Mouse (Mus musculus): Measurements from ENCODE around the gene Zbtb46.
"Not testable (repeated sequence)": the region's sequence is repeated elsewhere in the genome, so short reads cannot be mapped to it uniquely, and the experiment has no call there.

Gene Zbtb46

DNA sequence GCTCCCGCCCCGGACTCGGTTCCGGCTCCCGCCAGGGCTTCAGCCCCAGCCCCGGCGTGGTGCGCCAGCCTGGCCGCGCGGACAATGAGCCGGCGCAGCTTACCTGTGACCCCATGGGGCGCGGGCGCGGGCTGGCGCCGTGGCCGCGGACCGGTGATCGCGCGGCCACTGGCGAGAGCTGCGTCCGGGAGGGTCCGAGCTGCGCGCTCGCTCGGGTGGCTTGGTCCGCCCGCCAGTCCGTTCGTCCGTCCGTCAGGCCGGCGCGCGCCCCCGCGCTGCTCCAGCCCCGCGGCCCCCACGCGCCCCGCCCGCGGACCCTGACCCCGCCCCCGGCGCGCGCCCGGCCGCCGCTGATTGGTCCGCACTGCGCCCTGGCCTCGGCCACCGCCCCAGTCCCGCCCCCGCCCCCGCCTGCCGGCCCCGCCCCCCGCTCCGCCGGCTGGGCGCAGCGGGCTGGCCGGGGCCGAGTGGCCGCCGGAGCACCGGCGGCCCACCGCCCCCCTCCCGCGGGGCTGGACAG lies at the start of gene Zbtb46:
Gene Zbtb46 (minus strand): TSS at position 274 of the 520 bp plus-strand sequence.
- peak; percentile 88 for DNase-seq (ENCODE audit: low spot score)

GRCm38 (mm10) chr2:181498644-181499043 lies 39.4 kb upstream of the Zbtb46 start:
- no peak for DNase-seq (ENCODE audit: low spot score)

- peak; percentile 65 for DNase-seq (ENCODE audit: low spot score)
These were observed 38.3 kb upstream of the Zbtb46 start for GRCm38 (mm10) chr2:181497548-181497875.

DNA sequence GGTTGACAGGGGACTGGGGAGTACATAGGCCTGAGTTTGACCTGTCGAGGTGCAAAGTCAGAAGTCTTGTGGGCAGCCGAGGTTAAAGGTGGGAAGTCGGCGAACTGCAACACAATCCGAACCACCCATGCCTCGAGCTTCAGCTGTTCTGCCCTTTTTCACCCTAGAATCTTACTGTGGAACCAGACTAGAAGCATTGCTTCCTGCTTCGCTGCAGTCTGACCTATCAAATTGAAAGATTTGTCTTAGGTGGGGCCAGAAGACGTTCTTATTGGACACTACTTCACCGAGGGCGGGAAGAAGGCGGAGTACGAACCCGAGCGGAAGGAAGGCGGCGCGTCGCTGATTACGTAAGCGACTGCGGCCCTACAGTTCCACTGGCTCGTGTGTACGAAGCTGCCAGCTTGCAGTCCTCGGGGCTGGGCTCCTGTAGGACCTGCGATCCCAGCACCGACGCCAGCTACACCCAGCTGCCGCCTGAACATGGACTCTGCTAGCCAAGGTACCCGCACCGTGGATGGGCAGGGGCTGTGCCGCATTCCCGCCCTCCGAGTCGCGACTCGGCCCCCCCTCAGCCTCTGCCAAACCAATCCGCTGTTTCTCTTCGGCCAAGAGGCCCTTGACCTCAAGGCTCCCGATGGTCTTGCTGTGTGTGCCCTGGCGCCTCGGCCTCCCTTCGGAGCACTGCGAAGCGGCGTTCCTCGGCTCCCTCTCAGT lies 37.8 kb upstream of the Zbtb46 start, which contains the start of gene Tpd52l2:
Gene Tpd52l2 (plus strand): TSS at position 312 of the 717 bp plus-strand sequence.
- peak; percentile 98 for DNase-seq (ENCODE audit: low spot score)

DNA sequence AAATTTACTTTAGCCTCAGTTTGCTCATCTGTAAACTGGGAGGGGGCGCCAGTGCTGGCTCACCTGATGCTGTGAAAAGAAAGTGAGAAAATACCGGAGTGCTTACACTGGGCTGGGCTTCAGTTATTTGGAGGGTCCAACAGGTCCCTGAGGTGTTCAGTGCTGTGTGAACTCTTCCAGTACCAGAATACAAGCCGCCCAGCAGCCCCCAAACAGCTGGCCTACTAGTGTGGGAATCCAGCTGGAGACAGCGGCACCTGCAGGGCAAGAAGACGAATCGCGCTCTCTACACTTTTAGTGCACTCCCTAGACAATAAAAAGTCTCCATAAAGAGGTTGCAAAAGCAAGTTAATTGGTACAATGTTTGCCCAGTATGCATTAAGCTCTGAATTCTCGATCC lies 37.1 kb upstream of the Zbtb46 start:
- peak; percentile 82 for DNase-seq (ENCODE audit: low spot score)

- not testable (repeated sequence) for DNase-seq (ENCODE audit: low spot score)
These were observed 36.6 kb upstream of the Zbtb46 start for GRCm38 (mm10) chr2:181495845-181496244.

- no peak for DNase-seq (ENCODE audit: low spot score)
These were observed 35.2 kb upstream of the Zbtb46 start for GRCm38 (mm10) chr2:181494266-181494945.

- no peak for DNase-seq (ENCODE audit: low spot score)
These were observed 34.1 kb upstream of the Zbtb46 start, which contains the start of gene Abhd16b for GRCm38 (mm10) chr2:181493156-181493927. Gene Abhd16b (plus strand): TSS chr2:181493206.

DNA sequence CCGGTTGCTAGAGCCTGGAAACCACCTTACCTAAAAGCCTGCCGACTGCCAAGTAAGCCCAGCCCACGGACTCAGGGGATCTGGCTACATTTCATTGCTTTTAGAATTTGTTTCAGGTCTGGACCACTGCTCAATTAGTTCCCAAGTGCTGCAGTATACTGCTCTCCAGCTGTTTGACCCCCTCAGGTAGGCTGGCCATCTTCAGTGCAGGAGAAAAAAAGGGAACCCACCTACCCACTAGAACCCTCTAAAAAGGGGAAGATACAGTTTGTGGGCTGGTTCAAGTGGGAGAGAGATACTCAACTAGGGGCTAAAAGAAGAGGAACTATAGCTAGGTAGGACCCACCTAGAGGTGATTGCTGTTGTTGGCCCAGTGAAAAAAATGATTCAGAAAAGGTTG lies 33.0 kb upstream of the Zbtb46 start:
- no peak for DNase-seq (ENCODE audit: low spot score)

- DNase-seq (ENCODE audit: low spot score), result peak; percentile 45
These were observed 32.4 kb upstream of the Zbtb46 start for GRCm38 (mm10) chr2:181491432-181492205.

DNA sequence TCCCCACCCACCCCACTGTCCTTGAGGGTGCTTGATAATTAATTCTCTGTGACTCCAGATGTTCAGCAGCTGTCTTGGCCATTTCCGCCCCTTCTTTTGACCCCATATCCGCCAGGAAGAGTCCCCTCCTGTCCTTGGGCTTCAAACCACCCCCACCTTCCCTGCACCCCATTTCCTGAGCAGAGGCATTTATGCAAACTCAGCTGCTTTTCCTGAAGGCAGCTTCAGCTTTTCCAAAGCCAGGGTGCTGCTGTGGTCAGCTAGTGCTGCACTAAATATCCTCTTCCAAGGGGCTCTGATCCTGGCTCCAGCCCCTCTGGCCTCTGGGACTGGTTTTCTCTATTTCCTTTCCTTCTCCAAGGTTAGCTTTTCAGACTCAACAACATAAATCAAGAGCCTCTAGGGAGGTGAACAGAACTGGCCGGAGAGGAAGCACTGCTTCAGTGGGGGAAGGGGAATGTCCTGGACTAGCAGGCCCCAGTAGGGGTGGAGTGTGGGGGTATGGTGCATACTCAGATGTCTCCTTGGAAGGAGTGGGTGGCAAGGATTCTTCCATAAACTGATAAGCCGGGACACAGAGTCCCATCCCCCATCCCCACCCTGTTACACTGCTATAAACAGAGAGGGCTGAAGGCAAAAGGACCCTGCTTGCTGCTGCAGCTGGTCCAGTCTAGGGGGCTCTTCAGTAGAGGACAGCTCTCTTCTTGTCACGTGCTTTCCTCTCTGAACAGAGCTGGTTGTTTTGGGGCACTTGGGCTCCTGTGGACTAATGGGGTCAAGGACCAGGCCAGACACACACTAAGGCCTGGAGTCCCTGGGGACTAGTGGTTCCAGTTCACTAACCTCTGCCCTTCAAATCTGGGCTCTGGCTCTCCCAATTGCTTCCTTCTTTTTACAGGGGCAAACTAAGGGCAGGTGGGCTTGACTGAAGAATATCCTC lies 28.4 kb upstream of the Zbtb46 start:
- peak; percentile 79 for DNase-seq (ENCODE audit: low spot score)

DNA sequence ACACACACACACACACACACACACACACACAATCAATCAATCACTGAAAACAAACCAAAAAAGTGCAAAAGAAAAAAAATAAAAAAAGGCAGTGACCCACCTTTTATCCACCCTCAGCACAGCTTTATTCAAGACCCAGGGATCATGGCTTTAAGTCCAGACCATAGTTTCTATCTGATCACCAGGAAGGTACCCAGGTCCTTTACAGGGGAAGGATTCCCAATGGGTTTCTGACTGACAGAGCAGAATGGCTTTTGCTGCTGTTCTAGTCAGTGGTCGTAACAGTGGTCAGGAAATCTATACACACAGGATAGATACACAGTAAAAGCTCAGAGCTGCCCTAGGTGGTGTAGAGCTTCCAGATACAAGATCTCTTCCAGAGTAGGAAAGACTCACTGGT lies 26.5 kb upstream of the Zbtb46 start:
- peak; percentile 37 for DNase-seq (ENCODE audit: low spot score)

GRCm38 (mm10) chr2:181484456-181485233 lies 25.4 kb upstream of the Zbtb46 start:
- no peak for DNase-seq (ENCODE audit: low spot score)

GRCm38 (mm10) chr2:181483562-181484318 lies 24.5 kb upstream of the Zbtb46 start:
- peak; percentile 62 for DNase-seq (ENCODE audit: low spot score)

GRCm38 (mm10) chr2:181483120-181483519 lies 23.9 kb upstream of the Zbtb46 start:
- DNase-seq (ENCODE audit: low spot score), result no peak

DNA sequence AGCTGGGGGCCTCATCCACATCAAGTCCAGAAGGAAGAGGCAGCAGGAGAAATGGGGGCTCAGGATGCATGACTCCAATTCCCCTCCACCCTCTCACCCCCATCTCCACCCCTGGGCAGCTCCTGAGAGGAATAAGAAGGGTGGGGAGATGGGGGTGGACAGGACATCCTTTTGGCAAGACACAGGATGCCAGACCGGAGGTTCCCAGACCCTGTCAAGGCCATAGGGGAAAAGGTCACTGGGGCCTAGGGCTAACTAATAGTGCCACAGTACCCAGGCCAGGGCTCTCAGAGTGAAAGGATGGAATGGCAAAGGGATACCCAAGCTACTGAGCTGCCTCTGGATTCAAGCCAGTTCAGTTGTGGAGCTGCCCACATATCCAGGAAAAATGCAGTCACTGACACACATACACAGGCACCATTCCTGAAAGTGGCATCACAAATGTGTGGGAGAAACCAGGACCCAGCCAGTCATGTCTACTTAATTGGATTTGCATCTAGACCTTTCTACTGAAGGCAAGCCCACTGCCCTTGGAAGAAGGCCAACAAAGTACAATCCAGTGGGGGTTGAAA lies 13.1 kb upstream of the Zbtb46 start:
- no peak for DNase-seq (ENCODE audit: low spot score)

- DNase-seq (ENCODE audit: low spot score), result no peak
These were observed 12.0 kb upstream of the Zbtb46 start for GRCm38 (mm10) chr2:181471246-181471645.

- DNase-seq (ENCODE audit: low spot score), result no peak
These were observed 11.1 kb upstream of the Zbtb46 start for GRCm38 (mm10) chr2:181470285-181470684.

DNA sequence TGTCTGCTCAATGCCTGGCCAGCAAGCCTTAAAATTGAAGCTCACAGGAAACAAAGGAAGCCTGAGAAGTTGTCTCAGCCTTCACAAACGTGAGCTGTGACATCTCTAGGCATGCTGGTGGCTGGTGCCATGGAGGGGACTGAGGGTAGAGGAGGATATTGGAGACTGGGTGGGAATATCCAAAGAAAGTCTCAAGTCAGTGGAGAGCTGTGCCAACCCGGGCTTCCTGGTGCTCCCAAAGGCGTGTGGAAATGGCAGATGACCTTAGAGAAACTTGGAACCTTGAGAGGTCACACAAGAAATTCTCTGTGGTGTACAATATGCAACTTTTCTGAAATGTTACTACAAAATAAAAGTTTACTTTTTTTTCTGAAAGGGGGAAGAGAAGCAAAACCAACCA lies 6.2 kb upstream of the Zbtb46 start:
- DNase-seq (ENCODE audit: low spot score), result no peak
